Mouse (Mus musculus) limb, embryonic 14.5 days (tissue): ENCODE measurements around the gene Zfp541. TPM values are rescaled to one million over a fixed set of nuclear protein-coding genes. Genes with fewer than 3 reads are reported as not detected.

Experiments
- ATAC-seq: fragments of 200-750 bp; cut with Nextera tagmentation; 2 replicates; pipeline ENCODE4 v1.8.0; 2017; ENCODE audit warnings: low read depth, moderate number of reproducible peaks, moderate TSS enrichment; ENCODE audit not compliant: low FRiP score
- DNase-seq: peaks from one replicate; pipeline ENCODE4 v3.0.0-alpha.2; 2015; ENCODE audit warnings: low spot score
- H3K27ac ChIP-seq: fragments of 300-500 bp; sonication (generic); replicated peaks from 2 replicates; pipeline ENCODE4 v1.5.1; 2014; ENCODE audit warnings: low read depth, mild to moderate bottlenecking, low read length, moderate library complexity, mixed read lengths
- H3K27me3 ChIP-seq: fragments of 300-500 bp; sonication (generic); 2 replicates; pipeline ENCODE4 v1.6.1; 2014; ENCODE audit warnings: low read length, mixed read lengths; ENCODE audit not compliant: control insufficient read depth, insufficient read depth
- H3K36me3 ChIP-seq: fragments of 300-500 bp; sonication (generic); 2 replicates; pipeline ENCODE4 v1.6.1; 2014; ENCODE audit warnings: mild to moderate bottlenecking, low read length, moderate library complexity, mixed read lengths; ENCODE audit not compliant: control insufficient read depth, insufficient read depth
- H3K4me1 ChIP-seq: fragments of 300-500 bp; sonication (generic); 2 replicates; pipeline ENCODE4 v1.6.1; 2014; ENCODE audit warnings: antibody characterized with exemption, low read length, mixed read lengths; ENCODE audit not compliant: control insufficient read depth, insufficient read depth
- H3K4me2 ChIP-seq: fragments of 300-500 bp; sonication (generic); replicated peaks from 2 replicates; pipeline ENCODE4 v1.6.1; 2014; ENCODE audit warnings: low read depth, mild to moderate bottlenecking, low read length, moderate library complexity; ENCODE audit not compliant: severe bottlenecking
- H3K4me3 ChIP-seq: fragments of 300-500 bp; sonication (generic); replicated peaks from 2 replicates; pipeline ENCODE4 v1.5.1; 2014; ENCODE audit warnings: low read length
- H3K9ac ChIP-seq: fragments of 300-500 bp; sonication (generic); 2 replicates; pipeline ENCODE4 v1.6.1; 2014; ENCODE audit warnings: mild to moderate bottlenecking, low read depth, low read length, moderate library complexity; ENCODE audit not compliant: severe bottlenecking
- H3K9me3 ChIP-seq: fragments of 300-500 bp; sonication (generic); 2 replicates; pipeline ENCODE4 v1.6.1; 2016; ENCODE audit warnings: low read length; ENCODE audit not compliant: control insufficient read depth
- POLR2A ChIP-seq: fragments of 200-500 bp; IDR thresholded peaks from 2 replicates; pipeline ENCODE4 v1.8.0; 2012; ENCODE audit warnings: inconsistent platforms, mild to moderate bottlenecking, moderate library complexity, borderline replicate concordance; ENCODE audit not compliant: insufficient read depth, insufficient read length; ENCODE audit errors: extremely low read depth
- WGBS: fragments of 180-500 bp; shearing (Covaris S2); extraction: QIAGEN DNeasy Blood & Tissue Kit; methylation state at CpG from one replicate; pipeline ENCODE4 v1.1.7; 2014; 5-methylcytosine and 5-hydroxymethylcytosine counted together
- polyA plus RNA-seq, 2 experiments: library from polyadenylated mRNA; depleted of rRNA in 1 of 2; stranded (reverse) in 1 of 2; unstranded in 1 of 2; fragments of >200 nt; fragmentation: Nextera tagmentation in 1 of 2; extraction: Ambion mirVana in 1 of 2; gene quantifications; 2 replicates each; pipeline versions ENCODE4 v1.2.1 to v1.2.3; 2012 to 2014

Gene Zfp541
- polyA plus RNA-seq, 2 experiments = 0.17 to 0.26 TPM

DNA sequence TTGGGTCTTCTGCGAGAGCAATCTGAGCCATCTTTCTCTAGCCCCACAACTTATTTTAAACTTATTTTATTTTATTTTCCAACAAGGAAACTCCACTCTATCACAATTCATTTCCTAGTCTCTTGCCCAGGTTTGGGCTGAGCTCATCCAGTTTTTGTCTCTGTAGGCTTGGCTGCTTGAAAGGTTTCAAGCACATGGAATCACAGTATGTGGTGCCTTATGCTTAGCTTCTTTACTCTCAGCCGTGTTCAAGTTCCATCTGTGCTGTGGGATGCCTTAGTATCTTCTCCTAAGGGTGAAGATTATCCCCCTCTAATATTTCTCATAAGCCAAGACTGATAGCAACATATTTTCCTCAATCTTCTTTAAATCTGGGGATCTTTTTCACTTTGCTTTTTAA, 26.0 kb downstream of the Zfp541 start:
- 67% methylated on average over 2 of the region's 2 CpGs for WGBS
- ATAC-seq (no peak), DNase-seq (no peak)
- Histone ChIP-seq H3K4me3 (no peak overlapping the region), H3K27ac (no peak overlapping the region), H3K36me3 (no peaks in the 10 kb centered on the region), H3K4me1 (no peaks in the 10 kb centered on the region), H3K9me3 (no peaks in the 10 kb centered on the region), H3K9ac (no peak overlapping the region), H3K27me3 (no peaks in the 10 kb centered on the region), H3K4me2 (no peak overlapping the region)
- no peak for TF ChIP-seq POLR2A

DNA sequence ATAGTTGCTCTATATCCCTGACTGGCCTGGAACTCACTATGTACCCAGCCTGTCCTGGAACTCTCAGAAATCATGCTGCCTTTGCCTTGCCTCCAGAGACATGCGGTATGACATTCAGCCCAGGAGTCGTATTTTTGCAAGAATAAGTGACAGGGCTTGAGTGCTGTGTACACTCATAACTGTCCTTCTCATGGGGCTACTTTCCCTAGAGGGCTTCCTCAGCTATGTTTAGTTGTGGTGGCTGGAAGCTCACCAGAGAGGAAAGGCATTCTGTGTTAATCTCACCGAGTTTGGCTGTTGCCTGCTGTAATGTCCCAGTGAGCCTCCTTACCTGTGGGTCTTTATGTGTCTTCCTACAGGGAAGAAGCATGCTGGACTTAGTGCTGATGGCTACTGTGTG, 33.0 kb downstream of the Zfp541 start:
- DNase-seq = no peak

GRCm38 (mm10) chr7:16098021-16099017, 36.7 kb downstream of the Zfp541 start, which contains the start of gene Napa:
TSS of gene Napa (plus strand) at chr7:16098458.
- Histone ChIP-seq H3K36me3 (peaks cover 15% of the 10 kb centered on the region), H3K4me3 (peak within 1 kb of the TSS; percentile 99), H3K27ac (peak within 1 kb of the TSS; percentile 71), H3K27me3 (no peaks in the 10 kb centered on the region), H3K4me1 (peaks cover 14% of the 10 kb centered on the region), H3K4me2 (peak within 1 kb of the TSS; percentile 71), H3K9me3 (no peaks in the 10 kb centered on the region), H3K9ac (peak within 1 kb of the TSS; percentile 96)
- 2% methylated on average over 59 of the region's 68 CpGs for WGBS
- peak; percentile 100 for DNase-seq
- peak; percentile 98 for ATAC-seq
- peak; percentile 87; the same call in 1 of the 2 replicates for TF ChIP-seq POLR2A

More for the DNA sequence above, 33.0 kb downstream of the Zfp541 start:
- no peaks in the 10 kb centered on the region for H3K27me3 ChIP-seq
- no peak overlapping the region for H3K27ac ChIP-seq
- peaks cover 8% of the 10 kb centered on the region for H3K4me1 ChIP-seq
- no peak for TF ChIP-seq POLR2A
- H3K4me2 ChIP-seq = no peak overlapping the region
- WGBS = 67% methylated on average over 3 of the region's 3 CpGs
- no peak for ATAC-seq
- H3K9ac ChIP-seq = no peak overlapping the region
- H3K4me3 ChIP-seq = no peak overlapping the region
- H3K9me3 ChIP-seq = no peaks in the 10 kb centered on the region
- H3K36me3 ChIP-seq = no peaks in the 10 kb centered on the region

DNA sequence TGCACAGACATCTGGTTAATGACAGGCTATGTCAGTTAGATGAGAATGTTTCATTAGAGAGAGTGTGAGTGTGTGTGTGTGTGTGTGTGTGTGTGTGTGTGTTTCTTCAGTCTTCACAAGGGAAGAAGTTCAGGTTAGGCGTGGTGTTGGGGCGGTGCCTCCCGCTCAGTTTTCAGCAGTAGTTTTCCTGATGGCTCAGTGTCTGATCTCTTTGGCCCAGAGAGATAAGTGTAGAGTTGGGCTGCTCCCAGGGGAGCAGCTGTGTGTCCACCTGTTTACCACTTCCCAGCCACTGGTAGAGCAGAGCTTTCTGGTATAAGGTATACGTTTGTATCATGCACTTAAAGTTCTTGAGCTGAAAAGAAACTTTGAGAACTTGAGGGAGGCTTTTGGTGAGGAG, 38.3 kb downstream of the Zfp541 start:
- peak overlapping the region; percentile 71 for H3K4me2 ChIP-seq
- peak overlapping the region; percentile 96 for H3K9ac ChIP-seq
- 79% methylated on average over 4 of the region's 4 CpGs for WGBS
- peak overlapping the region; percentile 99 for H3K4me3 ChIP-seq
- H3K4me1 ChIP-seq = peaks cover 14% of the 10 kb centered on the region
- H3K9me3 ChIP-seq = no peaks in the 10 kb centered on the region
- H3K27ac ChIP-seq = no peak overlapping the region
- no peak for ATAC-seq
- no peak for TF ChIP-seq POLR2A
- no peaks in the 10 kb centered on the region for H3K27me3 ChIP-seq
- H3K36me3 ChIP-seq = peaks cover 22% of the 10 kb centered on the region
- DNase-seq = no peak

DNA sequence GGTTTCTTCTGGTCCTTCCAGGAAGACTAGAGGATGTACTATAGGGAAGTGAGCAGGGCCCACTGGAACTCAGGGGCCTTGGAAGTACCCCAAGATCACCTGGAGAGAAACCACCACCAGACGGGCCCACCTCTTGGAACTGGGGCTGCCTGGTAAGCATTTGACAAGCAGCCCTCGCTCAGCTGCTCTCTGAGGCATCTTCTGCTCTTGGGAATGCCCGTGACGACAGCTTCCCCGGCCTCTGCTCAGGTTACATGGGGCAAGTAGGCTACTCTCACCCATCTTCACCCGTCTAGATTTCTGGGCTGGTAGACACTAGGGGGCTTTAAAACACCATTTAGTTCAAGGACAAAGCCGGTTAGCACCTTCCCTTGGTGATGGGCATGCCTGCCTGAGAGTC, 39.5 kb downstream of the Zfp541 start:
- ATAC-seq (no peak), DNase-seq (no peak)
- no peak overlapping the region for H3K9ac ChIP-seq
- H3K27ac ChIP-seq = no peak overlapping the region
- H3K4me3 ChIP-seq = no peak overlapping the region
- H3K27me3 ChIP-seq = no peaks in the 10 kb centered on the region
- 81% methylated on average over 7 of the region's 7 CpGs for WGBS
- no peak overlapping the region for H3K4me2 ChIP-seq
- peaks cover 14% of the 10 kb centered on the region for H3K4me1 ChIP-seq
- no peaks in the 10 kb centered on the region for H3K9me3 ChIP-seq
- TF ChIP-seq POLR2A = no peak
- H3K36me3 ChIP-seq = peaks cover 25% of the 10 kb centered on the region
